Mouse (Mus musculus): ENCODE measurements around the gene Caprin1. TPM values are rescaled to one million over a fixed set of nuclear protein-coding genes. Genes with fewer than 3 reads are reported as not detected.

Caprin1 gene
- total RNA-seq, 2 experiments from 2014 or later = 186 to 200 TPM

DNA sequence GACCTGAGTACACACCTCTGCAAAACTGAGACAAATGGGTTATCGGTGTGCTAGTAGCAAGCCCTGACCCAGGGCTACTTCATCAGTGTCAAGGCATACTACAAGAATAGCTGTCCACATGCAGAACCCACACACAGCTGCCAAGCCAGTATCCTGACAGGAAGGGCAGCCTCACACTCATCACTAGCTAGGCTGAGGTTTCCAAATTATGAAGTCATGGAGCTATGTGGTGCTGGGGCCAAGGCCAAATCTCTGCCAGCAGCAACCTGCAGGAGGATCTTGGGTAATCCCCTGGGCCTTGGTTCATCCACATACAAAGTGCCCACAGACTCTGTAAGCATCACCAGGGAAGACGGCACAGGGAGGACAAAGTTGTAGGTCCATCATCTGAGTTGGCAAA is 53.9 kb downstream of the Caprin1 start:
- DNase-seq = peak; percentile 13 to 27
- intact Hi-C loops (cut with DNase I) = no loop called here

DNA sequence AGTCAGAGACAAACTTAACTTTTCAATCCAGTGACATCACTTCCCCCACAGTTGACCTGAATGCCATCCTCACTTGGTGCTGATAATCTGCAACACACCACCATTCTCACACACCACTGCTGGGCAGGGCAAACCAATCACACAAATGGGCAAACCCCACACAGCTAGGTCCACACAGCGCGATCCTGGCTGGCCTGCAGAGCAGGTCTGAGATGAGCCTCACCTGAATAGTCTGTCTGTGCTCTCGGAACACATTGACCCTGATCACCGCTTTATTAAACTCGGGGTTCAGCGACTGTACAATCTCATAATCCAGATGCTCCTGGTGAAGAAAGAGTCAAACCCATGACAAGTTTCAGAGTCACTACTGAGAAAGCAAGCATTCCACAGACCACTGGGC is 54.6 kb downstream of the Caprin1 start:
- intact Hi-C loops (cut with DNase I) = no loop called here
- DNase-seq = no peak

DNA sequence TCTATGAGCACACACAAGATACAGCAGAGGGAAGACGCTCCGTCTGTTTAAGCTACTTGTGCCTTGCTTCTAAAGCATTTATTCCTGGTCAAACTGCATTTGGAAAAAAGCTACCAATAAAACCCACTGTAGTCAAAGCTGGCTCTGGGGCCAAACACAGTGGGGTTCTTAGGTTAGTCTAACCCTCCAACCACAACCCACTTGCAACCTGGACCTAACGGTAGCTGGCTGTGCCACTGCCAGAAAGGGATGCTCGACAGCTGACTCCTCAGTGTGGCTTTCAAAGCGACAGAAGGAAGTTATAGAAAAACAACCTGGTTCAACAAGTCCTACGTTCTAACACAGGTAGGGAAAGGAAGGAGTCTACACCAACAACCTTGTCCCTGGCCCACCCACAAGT is 66.0 kb downstream of the Caprin1 start:
- no peak for DNase-seq
- intact Hi-C loops (cut with DNase I) = no loop called here

DNA sequence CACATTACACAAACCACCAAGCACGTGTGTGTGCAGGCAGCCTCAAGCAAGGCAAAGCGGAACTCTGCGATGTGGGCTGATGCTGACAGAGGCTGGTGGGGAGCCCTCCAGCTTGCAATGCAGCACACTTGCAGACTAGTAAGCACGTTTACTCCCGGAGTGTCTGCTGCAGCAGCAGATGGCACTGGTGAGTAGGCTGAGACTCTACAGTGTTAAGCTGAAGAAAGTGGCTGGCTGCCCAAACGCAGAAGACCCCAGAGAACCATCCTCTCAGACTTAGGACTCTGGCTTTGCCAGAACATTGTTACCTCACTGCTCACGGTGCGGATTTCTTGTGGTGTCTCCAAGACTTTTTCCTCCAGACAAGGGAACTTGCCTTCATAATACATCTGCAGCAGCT is 66.5 kb downstream of the Caprin1 start:
- intact Hi-C loops (cut with DNase I) = no loop called here
- DNase-seq = no peak

DNA sequence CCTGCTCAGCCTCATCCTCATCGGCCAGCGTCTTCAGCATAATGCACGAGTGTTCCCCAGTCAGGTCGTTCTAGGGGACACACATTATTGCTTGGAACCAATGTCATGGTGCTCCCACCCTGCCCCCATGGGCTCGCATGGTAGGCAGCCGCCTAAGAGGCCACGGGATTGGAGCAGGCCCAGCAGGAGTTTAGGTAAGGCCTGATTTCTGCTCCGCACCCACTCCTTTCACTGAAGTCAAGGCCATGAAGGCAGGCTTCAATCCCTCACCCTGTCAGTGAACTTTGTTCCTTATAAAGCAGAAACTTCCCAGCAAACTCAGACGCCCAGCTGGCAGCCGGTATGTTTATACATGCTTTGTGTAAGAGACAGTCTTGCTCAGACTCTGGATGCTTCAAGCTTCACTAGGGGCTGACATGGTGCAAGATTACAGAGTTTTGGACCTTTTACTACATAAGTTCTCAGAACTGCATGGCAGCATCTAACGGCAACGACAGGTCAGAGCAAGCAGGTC is 69.4 kb downstream of the Caprin1 start:
- no peak for DNase-seq
- intact Hi-C loops (cut with DNase I) = no loop called here

- intact Hi-C loops (cut with DNase I) = no loop called here
Measured at GRCm38 (mm10) chr2:103724521-103724920, 72.9 kb downstream of the Caprin1 start.

GRCm38 (mm10) chr2:103719292-103719646 is 78.2 kb downstream of the Caprin1 start:
- intact Hi-C loops (cut with DNase I) = loop anchor here (5.0 to 10.0 kb wide), 2 partner anchors 47 to 264 kb away; no protein-coding TSS in a partner anchor
- DNase-seq = no peak

More at GRCm38 (mm10) chr2:103724521-103724920, 72.9 kb downstream of the Caprin1 start:
- no peak for DNase-seq

DNA sequence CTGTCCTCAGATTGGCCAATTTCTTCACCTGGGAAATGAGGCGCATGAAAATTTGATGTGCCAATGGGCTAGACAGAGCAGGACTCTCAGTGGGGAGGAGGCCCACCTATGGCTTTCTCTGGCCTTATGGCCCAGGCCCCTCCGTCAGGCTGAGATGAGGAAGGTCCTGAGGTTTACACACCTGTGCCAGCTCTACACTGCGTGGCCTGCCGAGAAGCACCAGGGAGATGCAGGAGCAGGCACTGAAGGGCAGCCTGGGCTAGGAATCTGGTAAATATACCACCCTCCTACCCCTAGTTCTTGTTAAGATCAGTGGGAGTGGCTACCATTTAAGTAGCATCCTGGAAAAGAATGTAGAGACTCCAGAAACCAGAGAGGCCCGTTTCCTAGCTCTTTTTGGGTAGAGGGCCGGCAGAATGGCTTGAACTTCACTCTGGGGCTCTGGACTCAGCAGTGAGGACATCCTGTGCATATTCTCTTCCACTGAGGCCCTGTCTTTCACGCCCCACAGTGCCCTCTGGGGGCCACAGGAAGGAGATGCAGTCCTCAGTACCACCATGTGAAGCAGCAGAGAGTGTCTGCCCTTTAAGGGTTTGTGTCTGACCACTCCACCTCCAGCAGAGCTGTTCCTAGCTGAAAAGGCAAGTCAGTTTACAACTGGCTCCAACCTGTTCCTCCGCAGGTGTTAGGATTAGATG is 78.7 kb downstream of the Caprin1 start:
- peak; percentile 71 to 74 for DNase-seq
- intact Hi-C loops (cut with DNase I) = loop anchor here (1.0 to 10.0 kb wide), 3 partner anchors 46 to 264 kb away; no protein-coding TSS in a partner anchor

- no peak for DNase-seq
- intact Hi-C loops (cut with DNase I) = loop anchor here (10.0 kb wide), 1 partner anchor 260 kb away; no protein-coding TSS in a partner anchor
Measured at GRCm38 (mm10) chr2:103714412-103714811, 83.0 kb downstream of the Caprin1 start.

GRCm38 (mm10) chr2:103713831-103714230 is 83.6 kb downstream of the Caprin1 start:
- DNase-seq = no peak
- intact Hi-C loops (cut with DNase I) = loop anchor here (10.0 kb wide), 1 partner anchor 259 kb away; no protein-coding TSS in a partner anchor

Small RNA genes within 50 kb of the gene (microRNA-seq; reads per million reads assigned to microRNA genes)
- gene Gm22757 (ENCODE audit: borderline number of aligned reads in 2 of 2) = 0 reads per million in 2 experiments
- 0 reads per million in 2 experiments for gene Gm22761 (ENCODE audit: borderline number of aligned reads in 2 of 2)

Other genes starting within 250 kb of the Caprin1 start
- 10 to 100 TPM; 21.9 to 24.4 TPM for gene Abtb2, start 231.3 kb downstream of the Caprin1 start, total RNA-seq (2021)
- gene Nat10, start 36.4 kb downstream of the Caprin1 start, total RNA-seq (2021) = 10 to 100 TPM; 13.3 to 16.2 TPM
- 10 to 100 TPM; 21.1 to 25.3 TPM for gene Lmo2, start 160.3 kb upstream of the Caprin1 start, total RNA-seq (2021)
- 10 to 100 TPM; 55.3 to 56.7 TPM for gene Fbxo3, start 230.1 kb upstream of the Caprin1 start, total RNA-seq (2021)
- not detected for gene 4931422A03Rik, start 230.7 kb upstream of the Caprin1 start, total RNA-seq (2021)

Data from heart, postnatal 36 days (tissue).